Mouse (Mus musculus) midbrain, embryonic 13.5 days (tissue): ENCODE data around the gene Chst15. TPM values are rescaled to one million over a fixed set of nuclear protein-coding genes. Genes with fewer than 3 reads are reported as not detected.

Experiments
- ATAC-seq: fragments of 200-750 bp; cut with Nextera tagmentation; 2 replicates; pipeline ENCODE4 v1.8.0; 2017; ENCODE audit warnings: mild to moderate bottlenecking, moderate TSS enrichment, moderate library complexity
- H3K27ac ChIP-seq: fragments of 300-500 bp; sonication (generic); 2 replicates; pipeline ENCODE4 v1.5.1; 2015; ENCODE audit warnings: inconsistent platforms, mild to moderate bottlenecking, moderate library complexity
- H3K27me3 ChIP-seq: fragments of 300-500 bp; sonication (generic); 2 replicates; pipeline ENCODE4 v1.6.1; 2015; ENCODE audit warnings: mild to moderate bottlenecking, inconsistent platforms
- H3K36me3 ChIP-seq: fragments of 300-500 bp; sonication (generic); 2 replicates; pipeline ENCODE4 v1.6.1; 2015; ENCODE audit warnings: mild to moderate bottlenecking, inconsistent platforms
- H3K4me1 ChIP-seq: fragments of 300-500 bp; sonication (generic); replicated peaks from 2 replicates; pipeline ENCODE4 v1.6.1; 2015; ENCODE audit warnings: inconsistent platforms
- H3K4me2 ChIP-seq: fragments of 300-500 bp; sonication (generic); replicated peaks from 2 replicates; pipeline ENCODE4 v1.6.1; 2015; ENCODE audit warnings: moderate library complexity, mild to moderate bottlenecking, inconsistent platforms
- H3K4me3 ChIP-seq: fragments of 300-500 bp; sonication (generic); replicated peaks from 2 replicates; pipeline ENCODE4 v1.5.1; 2015; ENCODE audit warnings: mild to moderate bottlenecking, inconsistent platforms
- H3K9ac ChIP-seq: fragments of 300-500 bp; sonication (generic); replicated peaks from 2 replicates; pipeline ENCODE4 v1.6.1; 2015; ENCODE audit warnings: mild to moderate bottlenecking, inconsistent platforms
- H3K9me3 ChIP-seq: fragments of 300-500 bp; sonication (generic); 2 replicates; pipeline ENCODE4 v1.6.1; 2016; ENCODE audit warnings: mild to moderate bottlenecking, inconsistent platforms
- WGBS: fragments of 180-500 bp; shearing (Covaris S2); methylation state at CpG from one replicate; pipeline ENCODE4 v1.1.7; 2015; 5-methylcytosine and 5-hydroxymethylcytosine counted together
- polyA plus RNA-seq: library from polyadenylated mRNA; unstranded; fragments of >200 nt; fragmentation: Nextera tagmentation; extraction: Ambion mirVana; gene quantifications from 2 replicates; pipeline ENCODE4 v1.2.1, GENCODE M21; 2015

Gene Chst15
- polyA plus RNA-seq, 1 experiment from 2014 or later: 18.6 TPM

DNA sequence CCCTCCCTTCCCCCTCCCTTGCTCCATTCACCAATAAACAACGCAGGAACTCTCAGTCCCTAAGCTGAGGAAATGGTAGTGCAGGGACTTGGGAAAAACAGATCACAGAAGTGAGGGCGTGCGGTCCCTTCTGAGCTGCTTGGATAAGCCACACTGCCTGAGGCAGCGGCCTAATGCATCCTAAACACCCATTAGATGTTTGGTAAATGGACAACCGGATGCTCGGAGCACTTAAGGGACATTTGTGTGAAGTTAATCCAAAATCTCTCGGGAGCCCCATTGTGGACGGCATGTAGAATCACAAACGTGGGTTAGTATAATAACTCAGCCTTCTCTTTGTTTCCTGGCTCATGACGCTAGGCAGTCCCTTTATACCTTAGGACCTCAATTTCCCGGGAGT lies 15.1 kb upstream of the Chst15 start:
- Histone ChIP-seq H3K9ac (no peak overlapping the region), H3K4me1 (peaks cover 20% of the 10 kb centered on the region), H3K27ac (no peak overlapping the region; the same call in 1 of the 2 replicates), H3K27me3 (no peaks in the 10 kb centered on the region), H3K36me3 (no peaks in the 10 kb centered on the region), H3K9me3 (no peaks in the 10 kb centered on the region), H3K4me2 (no peak overlapping the region), H3K4me3 (no peak overlapping the region)
- peak; percentile 40; the same call in 1 of the 2 replicates for ATAC-seq
- WGBS: 37% methylated on average over 11 of the region's 11 CpGs

DNA sequence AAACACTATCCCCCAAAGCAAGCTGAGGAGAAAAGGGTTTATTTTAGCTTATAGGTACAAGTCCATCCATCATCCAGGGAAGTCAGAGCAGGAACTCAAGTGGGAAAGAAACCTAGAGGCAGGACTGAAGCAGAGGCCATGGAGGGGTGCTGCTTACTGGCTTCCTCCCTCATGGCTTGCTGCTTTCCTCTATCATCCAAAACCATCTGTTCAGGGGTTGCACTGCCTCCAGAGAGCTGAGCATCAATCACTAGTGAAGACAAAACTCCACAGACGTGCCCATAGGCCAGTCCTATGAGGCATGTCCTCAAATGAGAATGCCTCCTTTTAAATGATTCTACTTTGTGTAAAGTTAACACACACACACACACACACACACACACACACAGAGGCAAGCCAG lies 13.2 kb upstream of the Chst15 start:
- Histone ChIP-seq H3K9ac (no peak overlapping the region), H3K4me1 (peaks cover 9% of the 10 kb centered on the region), H3K9me3 (no peaks in the 10 kb centered on the region), H3K4me3 (no peak overlapping the region), H3K27me3 (no peaks in the 10 kb centered on the region), H3K4me2 (no peak overlapping the region), H3K27ac (no peak overlapping the region), H3K36me3 (no peaks in the 10 kb centered on the region)
- ATAC-seq: no peak
- 65% methylated on average over 1 of the region's 1 CpGs for WGBS

DNA sequence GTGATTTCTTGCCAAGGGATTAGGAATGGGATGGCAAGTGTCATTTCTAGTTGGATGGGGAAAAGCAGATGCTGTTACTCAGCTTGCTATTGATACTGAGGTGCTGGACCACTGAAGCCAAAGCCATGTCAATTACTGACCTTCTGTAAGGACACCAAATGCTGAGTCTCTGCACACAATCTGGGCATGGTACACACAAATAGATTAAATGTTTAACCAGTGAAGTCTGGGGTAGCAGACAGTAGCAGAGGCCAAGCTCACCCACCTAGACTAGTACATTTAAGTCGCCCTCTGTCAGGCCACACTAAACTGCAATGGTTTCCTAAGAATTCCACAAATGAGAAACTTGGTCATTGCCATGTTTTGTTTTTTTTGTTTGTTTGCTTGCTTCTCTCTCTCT lies 11.6 kb upstream of the Chst15 start:
- Histone ChIP-seq H3K9ac (no peak overlapping the region), H3K4me2 (no peak overlapping the region), H3K27ac (no peak overlapping the region), H3K9me3 (no peaks in the 10 kb centered on the region), H3K4me1 (peaks cover 9% of the 10 kb centered on the region), H3K27me3 (no peaks in the 10 kb centered on the region), H3K4me3 (no peak overlapping the region), H3K36me3 (no peaks in the 10 kb centered on the region)
- no peak for ATAC-seq
- WGBS: 85% methylated on average over 1 of the region's 1 CpGs

DNA sequence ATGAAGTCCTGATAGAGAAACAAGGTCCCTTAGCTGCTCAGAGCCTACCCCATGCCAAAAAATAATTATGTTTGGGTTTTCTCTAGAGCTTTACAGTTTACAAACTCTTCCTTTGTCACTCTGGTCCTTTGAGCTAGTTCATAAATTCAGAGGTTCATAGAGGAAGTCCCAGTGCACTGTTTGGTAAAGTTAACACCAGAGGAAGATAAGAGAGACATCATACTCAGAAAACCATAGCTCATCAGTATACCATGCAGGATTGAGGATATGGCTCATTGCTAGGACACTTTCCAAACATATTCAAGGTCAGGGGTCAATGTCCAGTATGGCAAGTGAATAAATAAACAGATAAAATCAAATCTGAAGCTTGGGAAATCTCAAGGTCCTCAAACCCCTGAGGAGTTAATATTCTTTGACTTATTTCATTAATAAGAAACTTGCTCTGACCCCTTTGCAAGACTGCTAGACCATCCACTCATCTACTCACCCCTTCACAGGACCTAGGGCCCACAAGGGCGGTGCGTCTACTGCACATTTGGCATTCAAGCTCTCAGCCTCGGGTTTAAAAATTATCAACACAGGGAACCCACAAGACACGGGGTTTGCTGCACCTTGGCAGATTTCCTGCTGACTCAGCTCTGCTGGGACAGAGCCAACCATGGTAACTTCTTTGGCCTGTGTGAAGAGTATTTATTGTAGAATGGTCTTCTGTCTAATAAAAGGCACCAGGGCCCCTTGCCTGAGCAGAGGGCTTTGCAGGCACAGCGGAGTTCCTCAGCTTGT lies 8.7 kb upstream of the Chst15 start:
- Histone ChIP-seq H3K27me3 (no peaks in the 10 kb centered on the region), H3K36me3 (no peaks in the 10 kb centered on the region), H3K9ac (no peak overlapping the region), H3K4me1 (no peaks in the 10 kb centered on the region), H3K4me2 (no peak overlapping the region), H3K27ac (no peak overlapping the region), H3K9me3 (no peaks in the 10 kb centered on the region), H3K4me3 (no peak overlapping the region)
- 80% methylated on average over 5 of the region's 5 CpGs for WGBS
- no peak for ATAC-seq

DNA sequence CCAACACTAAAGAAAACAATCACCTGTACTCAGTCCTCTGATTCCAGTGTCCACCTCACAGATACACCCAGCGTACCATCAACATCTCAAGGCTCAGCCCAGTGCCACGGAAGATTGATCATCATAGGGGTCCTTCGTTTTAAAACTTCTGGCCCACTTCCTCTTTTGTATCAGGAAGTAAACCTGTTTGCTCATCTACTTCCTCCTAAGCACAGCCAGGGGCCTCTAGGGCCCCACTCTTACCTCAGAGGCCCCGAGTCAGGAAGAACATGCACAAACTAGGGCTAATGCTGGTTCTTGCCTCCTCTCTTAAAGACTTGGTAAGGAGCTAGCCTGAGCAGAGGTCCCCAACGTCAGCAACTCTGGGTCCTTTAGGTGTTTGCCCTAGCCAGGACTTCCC lies 6.4 kb upstream of the Chst15 start:
- H3K4me1 ChIP-seq: no peaks in the 10 kb centered on the region
- no peak overlapping the region for H3K4me3 ChIP-seq
- H3K4me2 ChIP-seq: no peak overlapping the region
- 90% methylated on average over 5 of the region's 5 CpGs for WGBS
- H3K9ac ChIP-seq: no peak overlapping the region
- no peak for ATAC-seq
- no peaks in the 10 kb centered on the region for H3K9me3 ChIP-seq
- no peak overlapping the region for H3K27ac ChIP-seq
- H3K36me3 ChIP-seq: no peaks in the 10 kb centered on the region
- H3K27me3 ChIP-seq: no peaks in the 10 kb centered on the region

DNA sequence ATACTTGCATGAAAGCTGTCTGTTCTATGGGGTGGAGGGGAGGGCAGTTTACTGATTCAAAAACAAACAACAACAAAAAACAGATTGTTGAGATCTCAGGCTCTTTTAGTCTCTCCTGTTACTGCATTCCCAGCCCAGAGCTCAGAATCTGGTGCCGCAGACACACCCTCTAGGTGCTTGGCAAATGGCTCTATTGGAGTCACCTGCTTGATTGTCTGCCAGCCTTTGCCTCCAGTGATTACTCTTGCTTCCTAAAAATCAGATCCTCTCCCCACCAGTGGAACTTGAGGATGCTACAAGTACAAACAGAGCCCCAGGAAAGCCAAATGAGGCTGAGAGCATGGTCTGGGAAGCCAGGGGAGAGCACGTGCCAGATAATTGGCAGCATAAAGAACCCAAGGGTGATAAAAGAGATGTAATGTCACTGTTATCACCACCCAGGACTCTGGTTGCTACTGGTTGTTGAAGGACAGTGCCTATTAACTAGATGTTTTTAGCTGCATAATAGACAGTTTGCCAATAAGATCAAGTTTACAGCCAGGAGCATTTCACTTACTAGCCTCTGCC lies 4.4 kb upstream of the Chst15 start:
- Histone ChIP-seq H3K27ac (no peak overlapping the region), H3K9me3 (no peaks in the 10 kb centered on the region), H3K4me2 (no peak overlapping the region), H3K9ac (no peak overlapping the region), H3K4me3 (no peak overlapping the region), H3K36me3 (no peaks in the 10 kb centered on the region), H3K4me1 (peaks cover 12% of the 10 kb centered on the region), H3K27me3 (no peaks in the 10 kb centered on the region)
- ATAC-seq: no peak
- WGBS: 80% methylated on average over 2 of the region's 2 CpGs

DNA sequence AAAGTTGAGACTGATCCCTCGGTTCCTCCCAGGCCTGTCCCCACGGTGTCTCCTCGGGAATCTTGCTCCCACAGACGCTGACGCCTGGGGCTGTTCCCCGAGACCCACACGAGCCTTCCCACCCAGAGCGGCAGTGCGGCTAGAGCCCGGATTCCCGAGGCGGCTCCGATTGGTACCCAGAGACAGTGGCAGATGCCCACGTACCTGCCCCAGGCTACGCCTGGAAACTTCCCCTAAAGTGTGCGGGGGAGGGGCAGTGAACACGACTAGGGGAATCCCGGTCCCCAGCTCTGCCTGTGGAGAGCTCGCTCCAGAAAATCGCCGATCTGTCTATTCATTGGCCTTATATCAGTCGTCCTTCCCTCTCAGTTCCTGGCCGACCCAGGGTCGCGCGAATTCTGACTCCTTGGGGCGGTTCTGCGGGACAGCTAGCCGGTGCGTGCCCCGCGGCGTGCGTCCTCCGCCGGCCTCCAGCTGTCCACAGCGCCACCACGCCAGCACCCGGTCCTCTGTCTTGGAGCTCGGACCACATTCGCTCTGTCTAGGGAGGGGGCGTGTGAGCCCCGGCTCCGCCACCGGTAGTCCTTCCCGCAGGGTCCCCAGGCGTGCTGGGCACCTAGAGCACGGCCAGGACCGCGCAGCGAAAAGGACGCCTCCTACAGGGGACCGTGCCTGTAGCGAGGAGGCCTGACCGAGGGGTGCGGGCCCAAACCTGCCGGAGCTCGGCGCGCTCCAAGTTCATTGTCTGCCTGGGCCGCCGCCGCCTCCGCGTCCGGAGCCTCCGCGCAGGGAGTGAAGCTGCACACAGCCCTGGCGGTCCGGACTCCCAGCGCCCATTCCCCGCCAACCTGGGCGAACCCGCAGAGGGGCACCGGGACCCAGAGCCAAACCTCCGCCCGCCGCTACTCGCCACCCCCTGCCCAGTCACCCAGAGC lies 660 bp downstream of the Chst15 start:
- H3K36me3 ChIP-seq: no peaks in the 10 kb centered on the region
- peak overlapping the region; percentile 70 for H3K4me3 ChIP-seq
- peak overlapping the region; percentile 93 for H3K9ac ChIP-seq
- under 1% methylated on average over 79 of the region's 79 CpGs for WGBS
- peak; percentile 83 for ATAC-seq
- no peaks in the 10 kb centered on the region for H3K27me3 ChIP-seq
- H3K4me1 ChIP-seq: peaks cover 56% of the 10 kb centered on the region
- peak overlapping the region; percentile 87 for H3K27ac ChIP-seq
- H3K9me3 ChIP-seq: no peaks in the 10 kb centered on the region
- H3K4me2 ChIP-seq: peak overlapping the region; percentile 96

DNA sequence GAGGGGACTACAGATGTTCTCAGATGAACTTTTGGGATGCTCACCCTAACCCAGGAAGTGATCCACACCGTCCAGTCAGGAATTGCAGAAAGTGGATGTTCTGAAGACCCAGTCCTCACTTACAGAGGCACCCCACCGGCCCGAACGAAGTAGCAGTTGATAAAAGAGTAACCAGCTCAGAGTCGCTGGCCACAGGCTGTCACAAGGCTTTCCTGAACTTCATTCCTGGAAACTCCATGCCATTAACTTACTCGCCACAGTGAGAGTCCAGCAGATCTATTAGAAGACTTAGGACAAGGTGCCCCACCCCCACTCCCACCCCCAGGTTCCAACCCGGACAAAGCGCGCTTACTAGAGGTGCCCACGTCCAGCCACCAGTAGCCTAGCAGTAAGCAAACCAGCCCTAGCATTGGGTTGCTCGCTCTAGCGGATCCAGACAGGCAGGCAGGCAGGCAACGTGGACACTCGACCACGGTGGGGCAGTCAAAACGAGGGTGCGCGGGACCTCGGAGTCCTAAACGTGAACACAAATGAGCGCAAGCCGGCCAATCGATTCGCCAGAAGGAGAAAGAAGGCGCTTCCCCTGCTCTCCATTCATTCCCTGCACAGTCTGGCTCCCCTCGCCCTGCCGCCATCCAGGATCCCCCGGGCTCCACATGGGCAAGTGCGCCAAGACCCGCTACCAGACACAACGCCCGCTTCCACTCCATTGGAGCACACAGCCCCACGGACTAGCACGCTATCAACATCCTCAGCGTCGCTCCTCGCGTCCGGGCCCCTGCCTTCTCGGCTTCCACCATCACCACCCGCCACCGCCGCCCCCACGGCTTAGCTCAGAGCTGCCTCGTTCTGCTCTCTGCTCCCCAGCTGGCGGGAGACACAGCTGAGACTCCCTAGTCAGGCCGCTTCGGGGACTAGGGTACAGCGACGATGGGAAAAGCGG lies 1.6 kb downstream of the Chst15 start:
- Histone ChIP-seq H3K9me3 (no peaks in the 10 kb centered on the region), H3K4me2 (peak overlapping the region; percentile 96), H3K27ac (peak overlapping the region; percentile 87), H3K4me3 (peak overlapping the region; percentile 70), H3K27me3 (no peaks in the 10 kb centered on the region), H3K4me1 (peaks cover 62% of the 10 kb centered on the region), H3K9ac (peak overlapping the region; percentile 93), H3K36me3 (no peaks in the 10 kb centered on the region)
- WGBS: 1% methylated on average over 51 of the region's 51 CpGs
- ATAC-seq: peak; percentile 83

DNA sequence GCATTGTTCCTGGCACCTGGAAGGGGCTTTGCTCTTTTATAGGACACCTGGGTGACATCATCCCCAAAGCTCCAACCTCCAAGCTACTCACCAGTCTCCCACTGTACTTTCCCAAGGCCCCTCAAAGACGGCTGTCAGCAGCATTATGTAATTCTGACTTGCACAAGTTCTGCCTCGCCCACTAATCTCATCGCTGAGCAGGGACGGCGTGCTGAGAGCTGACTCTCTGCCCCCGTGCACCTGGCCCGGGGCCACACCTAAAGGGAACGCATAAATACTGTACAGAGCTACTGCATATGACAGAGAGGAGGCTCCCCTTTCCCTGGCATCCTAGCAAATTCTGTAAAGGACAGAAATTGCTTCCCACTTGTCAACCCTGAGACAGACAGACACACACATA lies 4.6 kb downstream of the Chst15 start:
- Histone ChIP-seq H3K4me3 (no peak overlapping the region), H3K4me1 (peaks cover 58% of the 10 kb centered on the region), H3K9ac (no peak overlapping the region), H3K4me2 (peak overlapping the region; percentile 17; the same call in 1 of the 2 replicates), H3K27me3 (no peaks in the 10 kb centered on the region), H3K27ac (no peak overlapping the region), H3K36me3 (no peaks in the 10 kb centered on the region), H3K9me3 (no peaks in the 10 kb centered on the region)
- ATAC-seq: no peak
- 75% methylated on average over 8 of the region's 8 CpGs for WGBS

DNA sequence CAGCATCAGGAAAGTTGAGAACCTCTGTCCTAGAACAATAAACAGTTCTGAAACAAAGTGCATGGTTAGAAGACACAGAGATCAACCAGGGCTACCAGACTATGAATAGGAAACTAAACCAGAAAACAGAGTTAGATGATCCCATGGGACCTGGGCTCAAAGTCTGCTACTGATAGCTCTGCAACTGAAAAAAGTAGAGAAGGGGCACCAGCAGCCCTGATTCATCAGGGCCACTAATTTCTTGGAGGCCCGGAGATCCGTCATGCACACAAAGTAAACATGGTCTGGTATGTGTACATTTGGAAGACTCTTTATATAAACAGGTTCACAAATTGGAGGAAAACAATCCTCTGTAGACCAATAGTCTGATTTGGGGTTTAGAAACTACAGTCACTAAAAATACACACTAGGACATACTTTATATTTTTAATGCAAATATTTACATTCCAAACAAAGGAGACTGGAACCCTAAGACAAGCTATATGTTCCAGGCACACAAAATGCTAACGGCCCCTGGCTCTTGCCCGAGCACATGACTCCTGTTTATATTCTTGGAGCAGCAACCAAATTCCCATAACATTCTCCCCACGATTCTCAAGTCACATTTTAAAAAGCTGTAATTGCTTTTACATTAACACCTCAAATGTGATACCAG lies 8.4 kb downstream of the Chst15 start:
- no peak overlapping the region for H3K27ac ChIP-seq
- H3K4me1 ChIP-seq: peaks cover 47% of the 10 kb centered on the region
- no peak overlapping the region for H3K4me2 ChIP-seq
- no peaks in the 10 kb centered on the region for H3K36me3 ChIP-seq
- H3K9me3 ChIP-seq: no peaks in the 10 kb centered on the region
- H3K4me3 ChIP-seq: no peak overlapping the region
- no peak for ATAC-seq
- no peak overlapping the region for H3K9ac ChIP-seq
- 83% methylated on average over 5 of the region's 5 CpGs for WGBS
- no peaks in the 10 kb centered on the region for H3K27me3 ChIP-seq

DNA sequence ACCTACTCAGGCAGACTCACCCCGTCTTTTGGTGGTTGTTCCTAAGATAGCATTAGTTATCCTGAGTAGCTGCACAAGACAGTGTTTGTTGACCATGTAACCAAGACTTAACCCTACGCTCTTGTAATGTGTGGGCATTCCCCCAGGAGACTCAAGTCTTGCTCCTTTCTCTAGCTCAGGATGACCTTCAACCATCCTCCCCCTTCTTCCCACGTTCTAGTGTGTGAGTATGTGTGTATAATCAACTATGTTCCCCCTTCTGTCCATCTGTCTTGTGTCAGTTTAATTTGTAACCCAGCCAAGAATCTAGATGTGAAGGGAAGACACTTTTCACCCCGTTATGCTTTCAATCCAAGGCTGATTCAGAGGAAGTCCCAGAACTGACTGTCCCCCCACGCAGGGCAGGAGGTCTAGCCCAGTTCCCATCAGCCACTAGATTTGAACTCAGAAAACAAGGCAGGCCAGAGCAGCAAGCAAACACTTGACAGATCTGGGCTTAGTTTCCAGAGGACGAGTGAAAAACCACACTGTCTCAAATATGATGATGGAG lies 9.2 kb downstream of the Chst15 start:
- no peak overlapping the region for H3K9ac ChIP-seq
- no peaks in the 10 kb centered on the region for H3K9me3 ChIP-seq
- ATAC-seq: no peak
- no peaks in the 10 kb centered on the region for H3K36me3 ChIP-seq
- no peak overlapping the region for H3K27ac ChIP-seq
- 82% methylated on average over 6 of the region's 6 CpGs for WGBS
- H3K4me1 ChIP-seq: peaks cover 43% of the 10 kb centered on the region
- H3K27me3 ChIP-seq: no peaks in the 10 kb centered on the region
- H3K4me2 ChIP-seq: no peak overlapping the region
- no peak overlapping the region for H3K4me3 ChIP-seq
